Mouse (Mus musculus): Measurements from ENCODE around the gene Vav2. TPM values are rescaled to one million over a fixed set of nuclear protein-coding genes. Genes with fewer than 3 reads are reported as not detected.
A peak's percentile ranks its signal among the peaks of the same experiment; 100 is the strongest.

Gene Vav2
- polyA plus RNA-seq, 1 experiment = 48.0 TPM

GRCm38 (mm10) chr2:27281771-27282170 lies 145.1 kb downstream of the Vav2 start:
- Histone ChIP-seq H3K27ac (ENCODE audit: control insufficient read depth, insufficient read depth, low read length) (no peak overlapping the region), H3K27me3 (ENCODE audit: control insufficient read depth, insufficient read depth, low read length) (no peaks in the 10 kb centered on the region), H3K36me3 (ENCODE audit: control insufficient read depth, insufficient read depth, low read length) (peaks cover 8% of the 10 kb centered on the region), H3K4me3 (ENCODE audit: control insufficient read depth, insufficient read depth, low read length) (no peak overlapping the region), H3K4me1 (replicated peaks; ENCODE audit: control insufficient read depth, insufficient read depth, low read length) (no peaks in the 10 kb centered on the region)
- WGBS = 97% methylated on average over 9 of the region's 9 CpGs
- no peak for DNase-seq
- no peak for TF ChIP-seq POLR2A (IDR thresholded peaks at IDR 0.05; ENCODE audit: control insufficient read depth, extremely low read depth, insufficient read depth, low read length, poor library complexity)
- no peak for TF ChIP-seq CTCF (IDR thresholded peaks at IDR 0.05; ENCODE audit: borderline replicate concordance, control insufficient read depth, extremely low read depth, insufficient read depth, low read length, poor library complexity)

DNA sequence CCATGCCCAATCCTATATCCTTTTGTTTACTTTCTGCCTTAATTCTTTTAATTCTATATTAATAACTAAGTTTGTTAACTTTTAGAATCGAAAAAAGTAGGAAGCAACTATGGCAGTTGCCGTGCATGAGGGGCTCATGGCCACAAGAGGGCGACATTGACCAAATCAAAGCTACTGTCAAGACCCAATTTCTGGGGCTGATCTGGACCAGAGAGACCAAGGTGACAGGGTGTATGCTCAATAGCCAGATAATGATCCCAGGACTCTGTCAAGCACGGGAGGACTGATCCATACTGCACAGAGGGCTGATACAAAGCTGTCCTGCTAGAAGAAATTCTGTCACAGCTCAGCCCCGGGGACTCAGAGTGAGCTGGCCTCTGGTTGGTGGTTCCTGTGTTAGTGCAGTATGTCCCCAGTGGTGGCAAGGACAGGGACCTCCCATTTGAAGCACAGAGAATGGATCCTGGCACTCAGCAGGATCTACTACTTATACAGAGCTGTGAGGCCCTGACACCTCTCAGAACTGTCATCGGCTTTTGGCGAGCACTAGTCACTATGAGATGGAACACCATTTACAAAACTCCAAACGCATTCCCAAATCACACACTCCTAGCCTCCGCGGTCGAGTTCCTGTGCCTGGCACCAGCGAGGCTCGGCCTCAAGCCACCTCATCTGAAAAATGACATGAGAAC lies 145.8 kb downstream of the Vav2 start:
- H3K27ac ChIP-seq (ENCODE audit: control insufficient read depth, insufficient read depth, low read length) = no peak overlapping the region
- H3K27me3 ChIP-seq (ENCODE audit: control insufficient read depth, insufficient read depth, low read length) = no peaks in the 10 kb centered on the region
- H3K4me3 ChIP-seq (ENCODE audit: control insufficient read depth, insufficient read depth, low read length) = no peak overlapping the region
- 70% methylated on average over 13 of the region's 13 CpGs for WGBS
- H3K36me3 ChIP-seq (ENCODE audit: control insufficient read depth, insufficient read depth, low read length) = peaks cover 11% of the 10 kb centered on the region
- peak; percentile 74 for DNase-seq
- H3K4me1 ChIP-seq (replicated peaks; ENCODE audit: control insufficient read depth, insufficient read depth, low read length) = no peaks in the 10 kb centered on the region
- peak; percentile 47; the same call in 1 of the 2 replicates for TF ChIP-seq CTCF (IDR thresholded peaks at IDR 0.05; ENCODE audit: borderline replicate concordance, control insufficient read depth, extremely low read depth, insufficient read depth, low read length, poor library complexity)
- TF ChIP-seq POLR2A (IDR thresholded peaks at IDR 0.05; ENCODE audit: control insufficient read depth, extremely low read depth, insufficient read depth, low read length, poor library complexity) = no peak

- H3K27me3 ChIP-seq (ENCODE audit: control insufficient read depth, insufficient read depth, low read length) = no peaks in the 10 kb centered on the region
- TF ChIP-seq CTCF (IDR thresholded peaks at IDR 0.05; ENCODE audit: borderline replicate concordance, control insufficient read depth, extremely low read depth, insufficient read depth, low read length, poor library complexity) (no peak), POLR2A (IDR thresholded peaks at IDR 0.05; ENCODE audit: control insufficient read depth, extremely low read depth, insufficient read depth, low read length, poor library complexity) (no peak)
- H3K4me1 ChIP-seq (replicated peaks; ENCODE audit: control insufficient read depth, insufficient read depth, low read length) = no peaks in the 10 kb centered on the region
- no peak for DNase-seq
- H3K36me3 ChIP-seq (ENCODE audit: control insufficient read depth, insufficient read depth, low read length) = peaks cover 15% of the 10 kb centered on the region
- no peak overlapping the region for H3K4me3 ChIP-seq (ENCODE audit: control insufficient read depth, insufficient read depth, low read length)
- WGBS = over 99% methylated on average over 7 of the region's 7 CpGs
- H3K27ac ChIP-seq (ENCODE audit: control insufficient read depth, insufficient read depth, low read length) = no peak overlapping the region
Measured at GRCm38 (mm10) chr2:27278859-27279258, 148.0 kb downstream of the Vav2 start.

- Histone ChIP-seq H3K4me1 (replicated peaks; ENCODE audit: control insufficient read depth, insufficient read depth, low read length) (no peaks in the 10 kb centered on the region), H3K27me3 (ENCODE audit: control insufficient read depth, insufficient read depth, low read length) (no peaks in the 10 kb centered on the region), H3K36me3 (ENCODE audit: control insufficient read depth, insufficient read depth, low read length) (peaks cover 23% of the 10 kb centered on the region), H3K4me3 (ENCODE audit: control insufficient read depth, insufficient read depth, low read length) (no peak overlapping the region), H3K27ac (ENCODE audit: control insufficient read depth, insufficient read depth, low read length) (no peak overlapping the region)
- TF ChIP-seq POLR2A (IDR thresholded peaks at IDR 0.05; ENCODE audit: control insufficient read depth, extremely low read depth, insufficient read depth, low read length, poor library complexity) = no peak
- TF ChIP-seq CTCF (IDR thresholded peaks at IDR 0.05; ENCODE audit: borderline replicate concordance, control insufficient read depth, extremely low read depth, insufficient read depth, low read length, poor library complexity) = no peak
- WGBS = 68% methylated on average over 2 of the region's 2 CpGs
- DNase-seq = no peak
Measured at GRCm38 (mm10) chr2:27268325-27268724, 158.5 kb downstream of the Vav2 start.

DNA sequence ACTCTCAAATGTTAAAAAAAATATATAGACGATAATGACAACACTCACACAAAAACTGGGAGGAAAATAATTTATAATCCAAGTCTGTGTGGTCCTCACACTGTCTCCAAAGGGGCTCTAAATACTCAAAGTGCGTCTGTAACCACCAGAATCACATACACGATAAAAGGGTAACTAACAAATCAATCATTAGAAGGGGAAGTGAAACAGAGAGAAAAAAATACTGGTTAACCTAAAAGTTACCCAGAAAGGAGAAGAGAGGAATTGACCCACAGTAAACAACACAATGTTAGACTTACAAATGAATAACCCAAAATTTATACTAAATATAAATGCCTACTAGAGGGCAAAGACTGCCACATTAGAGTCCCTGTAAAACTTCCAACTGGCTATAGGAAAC lies 161.0 kb downstream of the Vav2 start:
- H3K4me3 ChIP-seq (ENCODE audit: control insufficient read depth, insufficient read depth, low read length) = no peak overlapping the region
- H3K27me3 ChIP-seq (ENCODE audit: control insufficient read depth, insufficient read depth, low read length) = no peaks in the 10 kb centered on the region
- TF ChIP-seq POLR2A (IDR thresholded peaks at IDR 0.05; ENCODE audit: control insufficient read depth, extremely low read depth, insufficient read depth, low read length, poor library complexity) (no peak), CTCF (IDR thresholded peaks at IDR 0.05; ENCODE audit: borderline replicate concordance, control insufficient read depth, extremely low read depth, insufficient read depth, low read length, poor library complexity) (no peak)
- no peak for DNase-seq
- 54% methylated on average over 3 of the region's 3 CpGs for WGBS
- H3K27ac ChIP-seq (ENCODE audit: control insufficient read depth, insufficient read depth, low read length) = no peak overlapping the region
- peaks cover 22% of the 10 kb centered on the region for H3K36me3 ChIP-seq (ENCODE audit: control insufficient read depth, insufficient read depth, low read length)
- H3K4me1 ChIP-seq (replicated peaks; ENCODE audit: control insufficient read depth, insufficient read depth, low read length) = 0 out of 2 replicates have a peak, but pooled peaks cover under 1% of the 10 kb centered on the region

DNA sequence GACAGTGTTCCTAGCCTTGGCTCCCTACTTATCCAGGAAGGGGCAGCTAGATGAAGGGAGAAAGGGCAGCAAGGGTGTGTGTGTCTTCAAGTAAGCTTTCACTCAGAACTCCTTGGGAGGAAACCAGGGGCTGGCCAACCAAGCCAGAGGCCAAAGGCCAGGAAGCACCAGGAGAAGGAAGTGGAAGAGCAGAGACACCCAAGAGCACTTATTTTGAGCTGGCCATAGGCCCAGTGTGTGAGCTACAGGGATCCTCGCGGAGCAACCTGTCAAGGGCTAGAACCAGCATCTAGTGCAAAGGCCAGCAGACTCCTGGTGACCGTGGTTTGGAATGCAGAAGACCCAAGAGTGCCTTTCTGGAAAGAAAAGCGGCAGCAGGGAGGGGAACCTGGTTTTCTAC lies 163.8 kb downstream of the Vav2 start:
- Histone ChIP-seq H3K4me1 (replicated peaks; ENCODE audit: control insufficient read depth, insufficient read depth, low read length) (0 out of 2 replicates have a peak, but pooled peaks cover 3% of the 10 kb centered on the region), H3K4me3 (ENCODE audit: control insufficient read depth, insufficient read depth, low read length) (no peak overlapping the region), H3K27ac (ENCODE audit: control insufficient read depth, insufficient read depth, low read length) (no peak overlapping the region), H3K27me3 (ENCODE audit: control insufficient read depth, insufficient read depth, low read length) (no peaks in the 10 kb centered on the region), H3K36me3 (ENCODE audit: control insufficient read depth, insufficient read depth, low read length) (peaks cover 6% of the 10 kb centered on the region; the same call in 1 of the 2 replicates)
- WGBS = 95% methylated on average over 4 of the region's 4 CpGs
- no peak for DNase-seq
- TF ChIP-seq POLR2A (IDR thresholded peaks at IDR 0.05; ENCODE audit: control insufficient read depth, extremely low read depth, insufficient read depth, low read length, poor library complexity) = no peak
- no peak for TF ChIP-seq CTCF (IDR thresholded peaks at IDR 0.05; ENCODE audit: borderline replicate concordance, control insufficient read depth, extremely low read depth, insufficient read depth, low read length, poor library complexity)

Data from thymus, adult 2 months (tissue).